Mouse (Mus musculus) myocyte (in vitro differentiated cells): Measurements from ENCODE around the gene Ugt1a7c.

Experiments used
- CEBPB ChIP-seq: IDR thresholded peaks from 2 replicates; pipeline ENCODE4 v1.6.1; 2011; ENCODE audit warnings: mild to moderate bottlenecking, moderate library complexity; ENCODE audit not compliant: poor library complexity, insufficient read depth, severe bottlenecking
- E2F4 ChIP-seq: IDR thresholded peaks from one replicate; pipeline ENCODE4 v1.6.1; 2011; ENCODE audit warnings: mild to moderate bottlenecking, control low read depth, moderate library complexity; ENCODE audit not compliant: insufficient read depth
- MAX ChIP-seq: IDR thresholded peaks from one replicate; pipeline ENCODE4 v1.6.1; 2011; ENCODE audit warnings: low read depth, mild to moderate bottlenecking, control low read depth
- MYOD1 ChIP-seq, 3 experiments: IDR thresholded peaks; one replicate each; pipeline ENCODE4 v1.6.1; 2011; ENCODE audit warnings: control low read depth in 2 of 3, low read depth in 2 of 3, mild to moderate bottlenecking in 2 of 3, moderate library complexity in 1 of 3; ENCODE audit not compliant: insufficient read length in 2 of 3, control insufficient read depth in 1 of 3
- MYOG ChIP-seq, 3 experiments: IDR thresholded peaks; one replicate each; pipeline ENCODE4 v1.6.1; 2011; ENCODE audit warnings: control low read depth in 2 of 3, low read depth in 2 of 3, mild to moderate bottlenecking in 2 of 3; ENCODE audit not compliant: insufficient read length in 2 of 3, control insufficient read depth in 1 of 3, insufficient read depth in 1 of 3
- POLR2A ChIP-seq: IDR thresholded peaks from one replicate; pipeline ENCODE4 v1.6.1; 2011; ENCODE audit warnings: low read depth, mild to moderate bottlenecking, control low read depth, moderate library complexity; ENCODE audit not compliant: insufficient read length
- POLR2AphosphoS2 ChIP-seq: IDR thresholded peaks from one replicate; pipeline ENCODE4 v1.6.1; 2011; ENCODE audit warnings: low read depth, control low read depth; ENCODE audit not compliant: insufficient read length
- SRF ChIP-seq: IDR thresholded peaks from one replicate; pipeline ENCODE4 v1.6.1; 2011; ENCODE audit warnings: low read depth; ENCODE audit not compliant: control insufficient read depth, insufficient read length
- TCF12 ChIP-seq: IDR thresholded peaks from one replicate; pipeline ENCODE4 v1.6.1; 2011; ENCODE audit warnings: mild to moderate bottlenecking, control low read depth; ENCODE audit not compliant: poor library complexity, insufficient read depth, severe bottlenecking
- USF1 ChIP-seq: IDR thresholded peaks from one replicate; pipeline ENCODE4 v1.6.1; 2011; ENCODE audit warnings: low read depth, mild to moderate bottlenecking, control low read depth, moderate library complexity

GRCm38 (mm10) chr1:88225741-88226140, 130.9 kb downstream of the Ugt1a7c start:
- no peak for TF ChIP-seq POLR2A
- no peak for TF ChIP-seq MAX
- TF ChIP-seq E2F4, result no peak
- no peak for TF ChIP-seq TCF12
- no peak for TF ChIP-seq MYOD1 (IDR thresholded peaks at IDR 0.05; ENCODE audit: control insufficient read depth in 1 of 3, insufficient read length in 2 of 3, low read depth in 2 of 3)
- TF ChIP-seq CEBPB, result no peak
- no peak for TF ChIP-seq USF1
- no peak for TF ChIP-seq POLR2AphosphoS2
- no peak for TF ChIP-seq SRF
- TF ChIP-seq MYOG (IDR thresholded peaks at IDR 0.05; ENCODE audit: control insufficient read depth in 1 of 3, insufficient read depth in 1 of 3, insufficient read length in 2 of 3, low read depth in 2 of 3), result no peak
